Comparison of ENCODE assay signal across 19 mouse cellular contexts in the genomic region with DNA sequence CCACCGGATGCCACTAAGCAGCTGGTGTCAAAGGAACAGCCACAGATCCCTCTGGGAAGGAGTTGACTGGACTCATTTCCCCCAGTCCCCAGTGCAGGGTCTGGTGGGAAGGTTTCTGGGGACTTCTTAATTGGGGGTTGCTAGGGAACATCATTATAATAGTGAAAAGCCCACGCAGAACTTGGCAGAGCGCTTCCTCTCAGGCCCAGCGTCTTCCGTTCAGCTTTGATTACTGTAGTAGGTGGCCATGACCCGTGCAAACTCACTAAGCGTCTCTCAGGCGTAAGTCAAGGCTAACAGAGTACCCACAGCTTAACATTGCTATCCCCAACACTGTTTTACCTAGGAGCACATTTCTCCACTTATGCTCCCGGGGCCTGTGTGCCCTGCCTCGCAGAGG.
DNase-seq lines count a peak whose midpoint lies in the region; ATAC-seq and TF ChIP-seq lines count a peak whose summit lies in the region.
"Had no signal": no experiment of that assay in that cellular context is flagged by ENCODE, and none has a peak within 500 bp of the region (broad histone marks: within the 10 kb centered on the region; RNA-seq: fewer than 3 reads in every experiment).

No protein-coding gene starts in this region.

- peak; percentile 19 to 22 for DNase-seq in layer of hippocampus, postnatal 14 days (ENCODE audit: low spot score in 2 of 2)
- no peak for DNase-seq in layer of hippocampus, postnatal 25 days (ENCODE audit: extremely low spot score in 1 of 2, low spot score in 1 of 2)
- peak; percentile 16 for DNase-seq in brain, adult 2 months (ENCODE audit: low read depth, low spot score)
- peak; percentile 53 for DNase-seq in hindbrain, postnatal 0 days (ENCODE audit: low spot score)
- no peak for DNase-seq in lung, postnatal 4 days
- DNase-seq in heart, adult 9 months (ENCODE audit: low spot score in 2 of 2): no peak
- DNase-seq: adrenal gland, postnatal 36 days; cerebellum, adult 11 months; kidney, postnatal 10 days; right cerebral cortex, postnatal 25 days; thymus, adult 18-20 months had no signal

- H3K9me3 ChIP-seq in forebrain, embryonic 13.5 days (replicated peaks): no peaks in the 10 kb centered on the region
- H3K9me3 ChIP-seq in hindbrain, postnatal 0 days (ENCODE audit: low read length): no peaks in the 10 kb centered on the region
- H3K9me3 ChIP-seq: embryonic facial prominence, embryonic 15.5 days; heart, embryonic 15.5 days; intestine, embryonic 15.5 days; limb, embryonic 15.5 days; lung, embryonic 15.5 days; midbrain, embryonic 12.5 days had no signal

- 0 out of 2 replicates have a peak overlapping the region, but pooled peaks have one; percentile 12 for H3K27ac ChIP-seq in forebrain, embryonic 13.5 days
- H3K27ac ChIP-seq in hindbrain, postnatal 0 days: 0 out of 2 replicates have a peak overlapping the region, but pooled peaks have one; percentile 11
- H3K27ac ChIP-seq: embryonic facial prominence, embryonic 15.5 days; heart, embryonic 15.5 days; intestine, embryonic 15.5 days; limb, embryonic 15.5 days; lung, embryonic 15.5 days; midbrain, embryonic 12.5 days had no signal

- WGBS in forebrain, embryonic 13.5 days: 27% methylated on average over 10 of the region's 10 CpGs
- WGBS in hindbrain, postnatal 0 days: 23% methylated on average over 10 of the region's 10 CpGs

- peak; percentile 70 for ATAC-seq in forebrain, embryonic 13.5 days
- peak; percentile 64; the same call in 1 of the 2 replicates for ATAC-seq in hindbrain, postnatal 0 days
- ATAC-seq in megakaryocyte-erythroid progenitor cell, adult 5-6 weeks (replicated peaks; ENCODE audit: low FRiP score, low TSS enrichment, poor library complexity, severe bottlenecking): no peak
- ATAC-seq: intestine, embryonic 15.5 days had no signal

- no peak for TF ChIP-seq CTCF in hindbrain, postnatal 0 days (IDR thresholded peaks at IDR 0.05; ENCODE audit: low read depth)

- H3K9ac ChIP-seq in forebrain, embryonic 13.5 days: no peak overlapping the region
- no peak overlapping the region for H3K9ac ChIP-seq in hindbrain, postnatal 0 days (replicated peaks; ENCODE audit: low read length)
- H3K9ac ChIP-seq: embryonic facial prominence, embryonic 15.5 days; heart, embryonic 15.5 days; intestine, embryonic 15.5 days; limb, embryonic 15.5 days; lung, embryonic 15.5 days; midbrain, embryonic 12.5 days had no signal

- H3K4me2 ChIP-seq in forebrain, embryonic 13.5 days: no peak overlapping the region
- H3K4me2 ChIP-seq in hindbrain, postnatal 0 days (ENCODE audit: low read depth, low read length): no peak overlapping the region
- H3K4me2 ChIP-seq: embryonic facial prominence, embryonic 15.5 days; heart, embryonic 15.5 days; intestine, embryonic 15.5 days; limb, embryonic 15.5 days; lung, embryonic 15.5 days; midbrain, embryonic 12.5 days had no signal

- H3K27me3 ChIP-seq in forebrain, embryonic 13.5 days: peaks cover 5% of the 10 kb centered on the region; the same call in 1 of the 2 replicates
- no peaks in the 10 kb centered on the region for H3K27me3 ChIP-seq in hindbrain, postnatal 0 days (ENCODE audit: insufficient read depth, low read length)
- H3K27me3 ChIP-seq: embryonic facial prominence, embryonic 15.5 days; heart, embryonic 15.5 days; intestine, embryonic 15.5 days; lung, embryonic 15.5 days had no signal

- no peak overlapping the region for H3K4me3 ChIP-seq in forebrain, embryonic 13.5 days
- H3K4me3 ChIP-seq in hindbrain, postnatal 0 days (ENCODE audit: low read length): no peak overlapping the region
- H3K4me3 ChIP-seq: embryonic facial prominence, embryonic 15.5 days; heart, embryonic 15.5 days; intestine, embryonic 15.5 days; limb, embryonic 15.5 days; lung, embryonic 15.5 days; midbrain, embryonic 12.5 days had no signal

- H3K4me1 ChIP-seq in forebrain, embryonic 13.5 days: peaks cover 17% of the 10 kb centered on the region
- peaks cover 11% of the 10 kb centered on the region for H3K4me1 ChIP-seq in hindbrain, postnatal 0 days (ENCODE audit: insufficient read depth, low read length)
- H3K4me1 ChIP-seq: embryonic facial prominence, embryonic 15.5 days; heart, embryonic 15.5 days; intestine, embryonic 15.5 days had no signal

- H3K36me3 ChIP-seq in forebrain, embryonic 13.5 days (ENCODE audit: poor library complexity, severe bottlenecking): no peaks in the 10 kb centered on the region
- H3K36me3 ChIP-seq in hindbrain, postnatal 0 days (ENCODE audit: insufficient read depth, low read length): no peaks in the 10 kb centered on the region
- H3K36me3 ChIP-seq: embryonic facial prominence, embryonic 15.5 days; heart, embryonic 15.5 days; intestine, embryonic 15.5 days; limb, embryonic 15.5 days; lung, embryonic 15.5 days; midbrain, embryonic 12.5 days had no signal

Comparison
In these comparisons a context has a peak if more than half of its experiments do, and no peak if none do; other contexts are left out.
1. DNase-seq: peak in layer of hippocampus, postnatal 14 days (2 of 2), brain, adult 2 months (single experiment) and hindbrain, postnatal 0 days (single experiment); none in layer of hippocampus, postnatal 25 days (0 of 2), lung, postnatal 4 days (0 of 2) and heart, adult 9 months (0 of 2).